Mouse (Mus musculus) megakaryocyte, embryonic 14.5 days (primary cell): ENCODE measurements around the gene Taar7b.

Source experiments
- FLI1 ChIP-seq: IDR thresholded peaks from 2 replicates; pipeline ENCODE4 v1.6.1; 2012; ENCODE audit warnings: low read length, inconsistent platforms, mixed read lengths
- GATA1 ChIP-seq: IDR thresholded peaks from 3 replicates; pipeline ENCODE4 v1.6.1; 2012; ENCODE audit warnings: mixed read lengths, low read length, inconsistent platforms, borderline replicate concordance

DNA sequence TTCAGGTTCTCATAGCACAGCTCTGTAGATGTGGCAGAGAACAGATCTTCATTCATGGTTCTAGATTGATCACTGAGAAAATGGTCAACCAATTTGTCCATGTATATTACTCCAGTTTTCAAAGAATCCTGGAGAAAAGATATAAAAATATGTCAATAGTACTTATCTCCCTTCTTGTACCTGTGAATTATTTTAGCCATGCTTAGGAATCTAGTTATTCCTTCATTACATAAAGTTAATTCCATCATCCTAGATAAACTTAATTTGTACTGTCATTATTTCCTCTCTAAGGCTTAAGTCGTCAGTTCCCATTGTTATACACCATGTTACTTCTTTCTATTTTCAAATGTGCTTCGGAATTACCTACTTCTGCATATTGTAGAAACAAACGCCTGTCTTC is 6.4 kb upstream of the Taar7b start, which contains the start of gene Taar7a:
- TF ChIP-seq GATA1: no peak
- TF ChIP-seq FLI1: no peak
